Mouse (Mus musculus): ENCODE measurements around the gene Gfi1b. TPM values are rescaled to one million over a fixed set of nuclear protein-coding genes. Genes with fewer than 3 reads are reported as not detected.

Gene Gfi1b
- polyA plus RNA-seq, 1 experiment = not detected

DNA sequence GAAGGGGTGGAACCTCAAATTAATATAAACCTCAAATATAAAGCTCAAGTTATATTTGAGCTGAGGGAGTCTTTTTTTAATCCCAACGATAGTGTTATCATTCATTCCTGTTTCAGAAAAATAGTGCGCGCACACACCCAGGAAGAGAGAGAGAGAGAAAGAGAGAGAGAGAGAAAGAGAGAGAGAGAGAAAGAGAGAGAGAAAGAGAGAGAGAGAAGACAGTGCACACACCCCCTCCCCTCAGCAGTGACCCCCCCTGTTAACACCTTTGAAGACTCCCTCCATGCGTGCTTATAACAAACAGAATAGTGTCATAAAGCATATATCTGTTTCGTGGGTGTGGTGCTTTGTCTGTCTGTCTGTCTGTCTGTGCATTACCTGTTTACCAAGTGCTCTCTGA lies 18.2 kb downstream of the Gfi1b start:
- no peaks in the 10 kb centered on the region for H3K4me1 ChIP-seq (ENCODE audit: control insufficient read depth, insufficient read depth, low read length)
- no peak for TF ChIP-seq POLR2A (IDR thresholded peaks at IDR 0.05; ENCODE audit: low read depth, low read length)
- TF ChIP-seq CTCF (IDR thresholded peaks at IDR 0.05; ENCODE audit: borderline replicate concordance, insufficient read depth, low read length) = no peak
- H3K4me3 ChIP-seq (ENCODE audit: insufficient read depth, low read length) = no peak overlapping the region
- H3K27ac ChIP-seq (ENCODE audit: insufficient read depth, low read length) = no peak overlapping the region

DNA sequence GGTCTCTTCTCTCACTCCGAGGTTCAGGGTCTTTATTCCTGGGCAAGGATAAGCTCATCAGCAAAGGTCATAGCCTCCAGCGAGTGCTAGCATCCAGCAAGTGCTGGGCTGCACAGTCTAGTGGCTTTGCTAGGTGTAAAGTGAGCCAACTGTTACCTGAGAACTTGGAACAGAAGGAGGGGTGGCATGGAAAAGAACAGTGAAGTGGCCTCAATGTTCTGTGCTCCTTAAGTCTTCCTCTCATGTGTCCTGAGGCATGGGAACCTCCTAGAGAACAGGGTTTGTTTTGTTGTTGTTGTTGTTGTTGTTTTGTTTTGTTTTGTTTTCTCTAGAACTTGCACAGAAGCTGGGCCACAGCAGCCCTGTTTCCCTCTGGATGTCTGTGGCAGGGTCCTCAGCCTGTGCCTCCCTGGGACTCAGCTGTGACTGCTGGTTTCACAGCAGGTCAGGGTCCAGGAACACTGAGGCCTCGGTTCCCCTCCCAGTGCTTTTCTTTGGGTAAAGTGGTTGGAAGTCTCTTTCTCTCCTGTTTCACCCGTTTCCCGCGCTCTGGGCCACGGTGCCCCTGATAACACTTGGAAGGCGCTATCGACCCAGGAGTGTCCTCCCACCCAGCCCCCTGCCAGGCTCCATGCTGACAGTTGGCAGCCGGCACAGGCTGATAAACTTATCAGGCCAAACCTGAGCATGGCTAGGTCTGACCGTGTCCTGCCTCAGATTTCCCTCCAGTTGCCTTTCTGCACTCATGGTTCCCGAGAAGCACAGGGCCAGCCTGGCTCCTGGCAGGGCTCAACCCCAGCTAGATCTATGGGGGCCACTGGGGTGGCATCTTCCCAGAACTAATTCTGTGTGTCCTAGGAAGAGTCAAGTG lies 19.8 kb downstream of the Gfi1b start:
- no peaks in the 10 kb centered on the region for H3K4me1 ChIP-seq (ENCODE audit: control insufficient read depth, insufficient read depth, low read length)
- TF ChIP-seq POLR2A (IDR thresholded peaks at IDR 0.05; ENCODE audit: low read depth, low read length) (no peak), CTCF (IDR thresholded peaks at IDR 0.05; ENCODE audit: borderline replicate concordance, insufficient read depth, low read length) (no peak)
- H3K27ac ChIP-seq (ENCODE audit: insufficient read depth, low read length) = no peak overlapping the region
- no peak overlapping the region for H3K4me3 ChIP-seq (ENCODE audit: insufficient read depth, low read length)

DNA sequence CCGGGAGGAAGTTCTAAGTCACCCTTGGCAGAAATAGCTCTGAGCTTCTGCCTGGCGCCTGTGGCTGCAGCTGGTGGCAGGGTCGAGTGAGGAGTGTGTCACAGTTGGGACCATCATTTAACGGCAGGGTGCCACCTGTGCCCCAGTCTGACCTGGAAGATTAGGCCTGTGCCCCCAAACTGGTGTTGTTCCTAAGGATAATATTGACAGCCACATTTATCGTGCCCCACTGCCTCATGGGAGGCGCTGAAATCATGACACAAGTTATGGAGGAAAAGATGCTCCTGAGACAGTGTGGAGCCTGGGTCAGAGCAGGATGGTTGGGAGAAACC lies 22.2 kb downstream of the Gfi1b start:
- H3K4me1 ChIP-seq (ENCODE audit: control insufficient read depth, insufficient read depth, low read length) = no peaks in the 10 kb centered on the region
- H3K27ac ChIP-seq (ENCODE audit: insufficient read depth, low read length) = no peak overlapping the region
- H3K4me3 ChIP-seq (ENCODE audit: insufficient read depth, low read length) = no peak overlapping the region
- TF ChIP-seq POLR2A (IDR thresholded peaks at IDR 0.05; ENCODE audit: low read depth, low read length) = no peak

DNA sequence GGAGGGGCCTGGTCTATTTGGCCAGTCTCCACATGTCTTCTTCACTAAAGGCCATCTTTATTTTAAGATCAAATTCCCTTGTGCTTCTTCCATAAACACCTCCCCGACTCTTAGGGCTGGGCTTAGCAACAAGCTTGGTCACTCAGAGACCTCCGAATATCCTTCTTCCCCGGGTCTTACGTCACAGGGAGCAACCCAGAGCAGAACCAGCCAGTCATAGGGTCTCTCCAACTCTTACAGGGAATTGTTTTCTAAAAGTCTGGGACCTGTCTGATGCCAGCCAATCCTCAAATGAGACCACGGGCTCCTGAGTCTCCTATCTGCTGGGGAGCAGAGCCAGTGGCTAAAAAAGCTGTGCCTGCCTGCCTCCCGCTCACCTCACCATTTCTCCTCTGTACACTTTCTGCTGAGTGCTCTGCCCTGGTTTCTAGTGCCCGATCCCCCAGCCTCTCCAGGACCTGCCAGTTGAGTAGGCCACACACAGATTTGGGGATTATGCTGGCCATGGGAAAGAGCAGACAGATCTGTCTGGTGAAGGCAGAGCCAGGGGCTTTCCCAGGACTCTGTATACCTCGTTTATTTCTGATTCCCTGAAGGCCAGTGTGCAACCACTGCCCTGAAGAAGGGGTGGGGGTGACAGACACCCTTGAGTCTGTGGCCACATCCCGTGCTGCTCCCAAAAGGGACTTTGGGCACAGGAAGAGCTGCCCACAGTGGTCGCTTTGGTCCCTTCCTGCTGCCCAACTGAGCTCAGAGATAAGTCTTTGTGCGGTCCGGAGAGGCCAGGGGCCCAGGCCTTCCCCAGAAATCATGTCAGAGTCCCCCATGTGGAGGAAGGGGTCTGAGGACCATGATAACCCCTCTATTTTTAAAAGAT lies 22.9 kb downstream of the Gfi1b start:
- Histone ChIP-seq H3K4me3 (ENCODE audit: insufficient read depth, low read length) (no peak overlapping the region), H3K4me1 (ENCODE audit: control insufficient read depth, insufficient read depth, low read length) (no peaks in the 10 kb centered on the region), H3K27ac (ENCODE audit: insufficient read depth, low read length) (no peak overlapping the region)
- no peak for TF ChIP-seq POLR2A (IDR thresholded peaks at IDR 0.05; ENCODE audit: low read depth, low read length)
- TF ChIP-seq CTCF (IDR thresholded peaks at IDR 0.05; ENCODE audit: borderline replicate concordance, insufficient read depth, low read length) = no peak

DNA sequence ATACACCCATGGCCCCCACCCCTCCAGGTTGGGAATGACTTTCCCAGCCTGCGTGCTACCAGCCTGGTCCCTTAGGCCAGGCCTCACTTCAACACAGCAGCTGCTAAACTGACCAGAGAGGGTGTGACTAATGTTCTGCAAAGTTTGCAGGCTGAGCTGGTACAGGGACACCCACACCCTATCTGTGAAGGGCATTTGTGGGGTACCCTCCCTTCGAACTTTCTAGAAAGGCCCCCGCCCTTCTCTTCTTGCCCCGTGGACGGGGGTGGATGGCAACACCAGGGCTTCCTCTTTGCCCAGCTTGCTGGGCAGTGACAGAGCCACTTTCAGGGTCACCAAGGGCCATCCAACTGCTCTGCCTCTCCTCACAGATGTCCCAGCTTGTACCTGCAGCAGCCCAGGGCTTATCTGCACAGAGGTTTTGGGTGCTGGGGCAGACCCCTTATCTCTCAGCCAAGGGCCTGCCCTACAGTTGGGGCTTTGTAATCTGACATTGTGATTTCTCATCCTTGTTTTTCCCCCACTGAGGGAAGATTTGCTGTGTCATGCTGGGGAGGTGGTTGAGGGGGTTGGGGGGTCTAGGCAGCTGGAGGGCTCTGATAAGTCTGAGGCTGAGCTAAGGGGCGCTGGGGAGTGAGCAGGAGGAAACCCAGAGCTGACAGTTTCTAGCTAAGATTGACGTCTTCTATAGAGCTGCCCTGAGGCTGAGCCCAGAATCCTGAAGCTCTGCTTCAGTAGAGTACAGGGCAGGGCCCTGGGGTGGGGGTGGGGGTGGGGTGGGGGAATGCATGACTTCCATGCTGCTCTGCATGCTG lies 23.8 kb downstream of the Gfi1b start:
- Histone ChIP-seq H3K4me1 (ENCODE audit: control insufficient read depth, insufficient read depth, low read length) (no peaks in the 10 kb centered on the region), H3K4me3 (ENCODE audit: insufficient read depth, low read length) (no peak overlapping the region), H3K27ac (ENCODE audit: insufficient read depth, low read length) (no peak overlapping the region)
- TF ChIP-seq CTCF (IDR thresholded peaks at IDR 0.05; ENCODE audit: borderline replicate concordance, insufficient read depth, low read length) (no peak), POLR2A (IDR thresholded peaks at IDR 0.05; ENCODE audit: low read depth, low read length) (no peak)

DNA sequence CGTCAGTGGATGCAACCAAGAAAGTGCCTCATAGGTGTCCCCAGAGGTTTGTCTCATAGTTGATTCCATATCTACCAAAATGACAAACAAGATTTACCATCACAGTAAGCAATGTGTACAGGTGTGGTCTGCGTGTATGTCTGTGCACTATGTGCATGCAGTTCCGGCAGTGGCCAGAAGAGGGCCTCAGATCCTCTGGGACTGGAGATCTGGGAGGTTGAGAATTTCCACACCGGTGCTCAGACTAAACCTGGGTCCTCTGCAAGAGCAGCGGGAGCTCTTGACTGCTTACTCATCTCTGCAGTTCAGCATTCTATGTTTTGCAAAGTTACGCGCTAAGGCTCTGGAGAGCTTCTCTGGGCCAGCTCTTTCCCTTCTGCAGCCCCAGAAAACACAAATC lies 24.8 kb downstream of the Gfi1b start:
- TF ChIP-seq CTCF (IDR thresholded peaks at IDR 0.05; ENCODE audit: borderline replicate concordance, insufficient read depth, low read length) (0 out of 2 replicates have a peak, but pooled peaks have one; percentile 1), POLR2A (IDR thresholded peaks at IDR 0.05; ENCODE audit: low read depth, low read length) (no peak)
- Histone ChIP-seq H3K4me1 (ENCODE audit: control insufficient read depth, insufficient read depth, low read length) (no peaks in the 10 kb centered on the region), H3K4me3 (ENCODE audit: insufficient read depth, low read length) (no peak overlapping the region), H3K27ac (ENCODE audit: insufficient read depth, low read length) (no peak overlapping the region)

DNA sequence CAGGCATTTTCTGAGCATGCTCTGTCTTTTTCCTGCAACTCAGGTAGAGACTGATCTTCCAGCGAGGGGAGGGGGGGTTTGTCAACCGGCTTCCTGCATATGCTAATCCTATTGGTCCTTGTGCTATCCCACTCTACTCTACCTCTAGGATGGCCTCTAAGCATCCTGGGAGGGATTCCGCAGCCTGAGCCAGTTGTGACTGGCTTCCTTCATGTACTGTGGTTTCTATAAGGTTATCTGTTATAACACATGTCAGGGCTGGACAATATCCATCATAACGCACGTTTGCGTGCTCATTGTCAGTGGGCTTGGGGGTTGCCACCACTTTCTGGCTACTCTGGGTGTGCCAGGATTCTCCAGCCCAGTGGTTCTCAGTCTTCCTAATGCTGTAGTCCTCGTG lies 25.8 kb downstream of the Gfi1b start:
- Histone ChIP-seq H3K4me1 (ENCODE audit: control insufficient read depth, insufficient read depth, low read length) (peaks cover 3% of the 10 kb centered on the region; the same call in 1 of the 2 replicates), H3K27ac (ENCODE audit: insufficient read depth, low read length) (no peak overlapping the region), H3K4me3 (ENCODE audit: insufficient read depth, low read length) (no peak overlapping the region)
- no peak for TF ChIP-seq POLR2A (IDR thresholded peaks at IDR 0.05; ENCODE audit: low read depth, low read length)
- no peak for TF ChIP-seq CTCF (IDR thresholded peaks at IDR 0.05; ENCODE audit: borderline replicate concordance, insufficient read depth, low read length)

DNA sequence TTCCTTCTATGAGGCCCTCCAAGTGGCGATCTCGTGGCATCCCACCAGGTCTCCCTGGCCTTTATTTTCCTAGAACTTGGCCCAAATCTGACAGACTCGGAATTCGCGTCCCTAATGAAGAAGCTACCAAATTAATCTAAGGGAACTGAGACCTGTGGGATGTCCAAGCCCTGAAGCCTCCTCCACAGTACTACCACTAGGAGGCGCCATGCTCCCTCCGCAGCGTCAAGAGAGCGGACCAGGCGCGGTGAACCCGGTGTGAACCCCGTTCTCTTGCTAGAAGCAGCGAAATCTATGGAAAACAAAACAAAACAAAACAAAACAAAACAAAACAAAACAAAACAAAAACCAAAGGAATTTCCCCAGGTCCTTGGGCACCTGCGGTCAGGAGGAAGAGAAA lies 29.0 kb downstream of the Gfi1b start:
- H3K27ac ChIP-seq (ENCODE audit: insufficient read depth, low read length) = no peak overlapping the region
- peaks cover 3% of the 10 kb centered on the region; the same call in 1 of the 2 replicates for H3K4me1 ChIP-seq (ENCODE audit: control insufficient read depth, insufficient read depth, low read length)
- TF ChIP-seq POLR2A (IDR thresholded peaks at IDR 0.05; ENCODE audit: low read depth, low read length) = no peak
- TF ChIP-seq CTCF (IDR thresholded peaks at IDR 0.05; ENCODE audit: borderline replicate concordance, insufficient read depth, low read length) = peak; percentile 90
- no peak overlapping the region for H3K4me3 ChIP-seq (ENCODE audit: insufficient read depth, low read length)

DNA sequence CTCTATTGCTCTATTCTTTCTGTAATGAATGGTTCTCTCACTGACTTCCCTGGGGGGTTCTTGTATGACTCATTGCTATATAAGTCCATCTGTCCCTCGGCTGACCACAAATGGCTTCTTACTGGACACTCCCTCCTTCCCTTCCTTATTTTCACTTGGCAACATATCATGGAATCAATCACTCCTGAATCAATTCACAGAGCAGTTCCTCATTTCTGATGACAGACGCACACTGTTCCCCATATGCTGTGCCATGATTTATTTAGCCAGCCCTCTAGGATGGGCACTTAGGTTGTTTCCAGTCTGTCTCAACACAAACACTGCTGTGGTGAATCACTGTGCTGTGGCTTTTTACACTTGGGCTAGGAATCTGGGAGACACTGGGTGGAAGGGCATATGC lies 30.3 kb downstream of the Gfi1b start:
- H3K27ac ChIP-seq (ENCODE audit: insufficient read depth, low read length) = no peak overlapping the region
- TF ChIP-seq CTCF (IDR thresholded peaks at IDR 0.05; ENCODE audit: borderline replicate concordance, insufficient read depth, low read length) (no peak), POLR2A (IDR thresholded peaks at IDR 0.05; ENCODE audit: low read depth, low read length) (no peak)
- peaks cover 3% of the 10 kb centered on the region; the same call in 1 of the 2 replicates for H3K4me1 ChIP-seq (ENCODE audit: control insufficient read depth, insufficient read depth, low read length)
- no peak overlapping the region for H3K4me3 ChIP-seq (ENCODE audit: insufficient read depth, low read length)

Measured in embryonic fibroblast, embryonic 13.5 days (primary cell).